In genomic region chr5:36618356-36618755, GRCm38 (mm10) we compare ENCODE assay signal across 23 mouse cellular contexts. TPM values are rescaled to one million over a fixed set of nuclear protein-coding genes. Genes with fewer than 3 reads are reported as not detected.
A peak's percentile ranks its signal among the peaks of the same experiment; 100 is the strongest.
DNase-seq lines count a peak whose midpoint lies in the region; ATAC-seq and TF ChIP-seq lines count a peak whose summit lies in the region.
"Had no signal": no experiment of that assay in that cellular context is flagged by ENCODE, and none has a peak within 500 bp of the region (broad histone marks: within the 10 kb centered on the region; RNA-seq: fewer than 3 reads in every experiment).

No protein-coding gene starts in this region.

- H3K4me3 ChIP-seq in liver, embryonic 13.5 days (replicated peaks), result no peak overlapping the region
- no peak overlapping the region for H3K4me3 ChIP-seq in CH12.LX (replicated peaks in 1 of 3; ENCODE audit: low read depth in 2 of 3, low read length in 2 of 3, poor library complexity in 1 of 3)
- no peak overlapping the region for H3K4me3 ChIP-seq in stomach, embryonic 16.5 days (replicated peaks; ENCODE audit: low read length)
- H3K4me3 ChIP-seq: embryonic facial prominence, embryonic 15.5 days; hindbrain, embryonic 15.5 days; kidney, embryonic 15.5 days; limb, embryonic 15.5 days; lung, embryonic 15.5 days; midbrain, embryonic 10.5 days had no signal

- no peaks in the 10 kb centered on the region for H3K9me3 ChIP-seq in liver, embryonic 13.5 days (replicated peaks)
- no peaks in the 10 kb centered on the region for H3K9me3 ChIP-seq in CH12.LX (replicated peaks; ENCODE audit: low read length)
- no peaks in the 10 kb centered on the region for H3K9me3 ChIP-seq in stomach, embryonic 16.5 days (replicated peaks; ENCODE audit: control insufficient read depth, low read length)
- H3K9me3 ChIP-seq: embryonic facial prominence, embryonic 15.5 days; hindbrain, embryonic 15.5 days; kidney, embryonic 15.5 days; limb, embryonic 15.5 days; lung, embryonic 15.5 days; midbrain, embryonic 10.5 days had no signal

- in situ Hi-C loops in CH12.LX (cut with MboI; ENCODE audit: low pct_ligation_motif_present, low pct_unique_long_range_greater_than_20kb, low sequenced_read_pairs), result no loop called here

- TF ChIP-seq EP300 in CH12.LX (IDR thresholded peaks at IDR 0.05; ENCODE audit: low read length), result peak; percentile 73

- no peak for TF ChIP-seq CTCF in CH12.LX (conservative IDR thresholded peaks at IDR 0.05 in 1 of 2, IDR thresholded peaks at IDR 0.05 in 1 of 2; ENCODE audit: low read depth in 2 of 2, low read length in 2 of 2)

- no peak for ATAC-seq in liver, embryonic 13.5 days (ENCODE audit: low read depth)
- ATAC-seq in granulocyte monocyte progenitor cell, adult 5-6 weeks (replicated peaks; ENCODE audit: poor library complexity, severe bottlenecking), result 0 out of 2 replicates have a peak, but pooled peaks have one; percentile 12
- ATAC-seq in stomach, embryonic 16.5 days (ENCODE audit: insufficient read depth, low FRiP score), result peak; percentile 40; the same call in 1 of the 2 replicates
- ATAC-seq: forebrain, embryonic 14.5 days; intestine, postnatal 0 days; midbrain, embryonic 16.5 days had no signal

- peaks cover 84% of the 10 kb centered on the region for H3K4me1 ChIP-seq in liver, embryonic 13.5 days (replicated peaks)
- peaks cover 11 to 52% of the 10 kb centered on the region in 2 experiments for H3K4me1 ChIP-seq in CH12.LX (ENCODE audit: control insufficient read depth in 1 of 2, insufficient read depth in 2 of 2)
- peaks cover 10% of the 10 kb centered on the region for H3K4me1 ChIP-seq in stomach, embryonic 16.5 days (ENCODE audit: control insufficient read depth, insufficient read depth, low read length)
- H3K4me1 ChIP-seq: limb, embryonic 15.5 days; midbrain, embryonic 10.5 days had no signal

- H3K36me3 ChIP-seq in liver, embryonic 13.5 days, result peaks cover 63% of the 10 kb centered on the region
- peaks cover 37 to 55% of the 10 kb centered on the region in 2 experiments for H3K36me3 ChIP-seq in CH12.LX (replicated peaks in 1 of 2; ENCODE audit: control insufficient read depth in 1 of 2, insufficient read depth in 1 of 2, low read length in 1 of 2)
- H3K36me3 ChIP-seq in stomach, embryonic 16.5 days (ENCODE audit: control insufficient read depth, insufficient read depth, low read length), result peaks cover 19% of the 10 kb centered on the region

- 0 out of 2 replicates have a peak overlapping the region, but pooled peaks have one; percentile 8 for H3K9ac ChIP-seq in liver, embryonic 13.5 days
- H3K9ac ChIP-seq in CH12.LX (ENCODE audit: insufficient read depth, low read depth), result no peak overlapping the region
- H3K9ac ChIP-seq in stomach, embryonic 16.5 days (ENCODE audit: low read length), result no peak overlapping the region
- H3K9ac ChIP-seq: embryonic facial prominence, embryonic 15.5 days; hindbrain, embryonic 15.5 days; kidney, embryonic 15.5 days; limb, embryonic 15.5 days; lung, embryonic 15.5 days had no signal

- H3K27me3 ChIP-seq in liver, embryonic 13.5 days, result no peaks in the 10 kb centered on the region
- H3K27me3 ChIP-seq in CH12.LX (replicated peaks), result no peaks in the 10 kb centered on the region
- no peaks in the 10 kb centered on the region for H3K27me3 ChIP-seq in stomach, embryonic 16.5 days (ENCODE audit: control insufficient read depth, insufficient read depth, low read length)
- H3K27me3 ChIP-seq: embryonic facial prominence, embryonic 15.5 days; hindbrain, embryonic 15.5 days; kidney, embryonic 15.5 days; limb, embryonic 15.5 days; lung, embryonic 15.5 days had no signal

- DNase-seq in liver, embryonic 13.5 days, result no peak
- no peak for DNase-seq in liver
- no peak for DNase-seq in CH12.LX (ENCODE audit: extremely low read depth)
- no peak for DNase-seq in heart, adult 9 months (ENCODE audit: low spot score in 2 of 2)
- DNase-seq in adrenal gland, adult (ENCODE audit: inconsistent age in 2 of 2, low spot score in 1 of 2), result no peak
- DNase-seq: adrenal gland, postnatal 25 days; heart, adult 11 months; heart, postnatal 4 days; kidney, postnatal 4 days; left cerebral cortex, postnatal 4 days; lung, postnatal 36 days; thymus, postnatal 14 days had no signal

- H3K4me2 ChIP-seq in liver, embryonic 13.5 days, result no peak overlapping the region
- H3K4me2 ChIP-seq in CH12.LX (ENCODE audit: insufficient read depth, low read depth, poor library complexity, severe bottlenecking), result no peak overlapping the region
- no peak overlapping the region for H3K4me2 ChIP-seq in stomach, embryonic 16.5 days (ENCODE audit: low read depth, low read length)
- H3K4me2 ChIP-seq: embryonic facial prominence, embryonic 15.5 days; hindbrain, embryonic 15.5 days; kidney, embryonic 15.5 days; limb, embryonic 15.5 days; lung, embryonic 15.5 days had no signal

- H3K79me2 ChIP-seq in CH12.LX (replicated peaks; ENCODE audit: control insufficient read depth, extremely low read depth, insufficient read depth, poor library complexity, severe bottlenecking), result 0 out of 2 replicates have a peak, but pooled peaks cover 4% of the 10 kb centered on the region

- H3K27ac ChIP-seq in liver, embryonic 13.5 days, result peak overlapping the region; percentile 97; the same call in 1 of the 2 replicates
- no peak overlapping the region for H3K27ac ChIP-seq in CH12.LX (ENCODE audit: insufficient read depth, low read depth)
- no peak overlapping the region for H3K27ac ChIP-seq in stomach, embryonic 16.5 days (ENCODE audit: low read length)
- H3K27ac ChIP-seq: embryonic facial prominence, embryonic 15.5 days; hindbrain, embryonic 15.5 days; kidney, embryonic 15.5 days; limb, embryonic 15.5 days; lung, embryonic 15.5 days; midbrain, embryonic 10.5 days had no signal

- no peak for TF ChIP-seq POLR2A in CH12.LX (IDR thresholded peaks at IDR 0.05; ENCODE audit: low read depth, low read length)

- TF ChIP-seq RAD21 in CH12.LX (IDR thresholded peaks at IDR 0.05; ENCODE audit: low read depth, low read length), result no peak

- dilution Hi-C loops in CH12.LX (cut with MboI; ENCODE audit: extremely low pct_ligation_motif_present, extremely low pct_unique_long_range_greater_than_20kb, low sequenced_read_pairs), result no loop called here

- 54% methylated on average over 4 of the region's 4 CpGs for whole genome bisulfite sequencing in liver, embryonic 13.5 days (ENCODE audit: insufficient replicate concordance)
- 37% methylated on average over 4 of the region's 4 CpGs for WGBS in stomach, embryonic 16.5 days

TF ChIP-seq in CH12.LX, 34 proteins besides CTCF, POLR2A, EP300 and RAD21:
- TF ChIP-seq E2F4 (IDR thresholded peaks at IDR 0.05; ENCODE audit: insufficient replicate concordance, low read depth, low read length) (no peak), JUND (conservative IDR thresholded peaks at IDR 0.05; ENCODE audit: low read depth, low read length) (peak; percentile 42; the same call in 1 of the 2 replicates), USF2 (conservative IDR thresholded peaks at IDR 0.05; ENCODE audit: low read depth, low read length) (no peak), ZC3H11A (IDR thresholded peaks at IDR 0.05; ENCODE audit: low read depth, low read length) (no peak), ZNF384 (IDR thresholded peaks at IDR 0.05; ENCODE audit: low read depth, low read length) (no peak), MYC (IDR thresholded peaks at IDR 0.05; ENCODE audit: low read depth, low read length) (0 out of 2 replicates have a peak, but pooled peaks have one; percentile 36), IRF4 (IDR thresholded peaks at IDR 0.05; ENCODE audit: low read depth, low read length) (peak; percentile 71; the same call in 1 of the 2 replicates), RCOR1 (conservative IDR thresholded peaks at IDR 0.05; ENCODE audit: low read depth, low read length) (no peak)

RNA-seq across cellular contexts. Expression of gene Tbc1d14, which starts 25.3 kb away (rescaled TPM):
- polyA plus RNA-seq in liver, embryonic 13.5 days (2015; fragmentation: Nextera tagmentation; extraction: Ambion mirVana), result 9.4 and 10.9 TPM in 2 replicates
- total RNA-seq in CH12.LX (2012; rRNA removed) (8.5 and 10.1 TPM in 2 replicates), CH12.LX (2014; rRNA removed) (4.4 and 5.7 TPM in 2 replicates)
- polyA plus RNA-seq in CH12.LX (2012; ENCODE audit: insufficient read length, low read depth), result 24.4 and 29.1 TPM in 2 replicates
- 17.9 and 22.6 TPM in 2 replicates for total RNA-seq in granulocyte monocyte progenitor cell, adult 5-6 weeks (2014; fragmentation: Nextera tagmentation)
- total RNA-seq in granulocyte monocyte progenitor cell, adult 5-6 weeks (2017), result 7.2 and 8.7 TPM in 2 replicates
- polyA plus RNA-seq in stomach, embryonic 16.5 days (2015; fragmentation: Nextera tagmentation; extraction: Ambion mirVana), result 39.5 and 43.6 TPM in 2 replicates
